Mouse (Mus musculus) stomach, postnatal 0 days (tissue): ENCODE measurements at regions not wholly inside any gene's neighbourhood (a gene's known extent, or its start where the extent isn't known, plus 50 kb on each side); places are given as distances from the start of the nearest gene placed in this dataset.

ENCODE experiments used
- CTCF ChIP-seq: IDR thresholded peaks from 2 replicates; pipeline ENCODE4 v1.5.1; 2016; ENCODE audit warnings: antibody characterized with exemption, low read depth, mild to moderate bottlenecking, moderate library complexity
- EP300 ChIP-seq: optimal IDR thresholded peaks from 2 replicates; pipeline ENCODE3; 2016; ENCODE audit warnings: antibody characterized with exemption

GRCm38 (mm10) chr2:161241665-161242064 is 132.8 kb upstream of the Chd6 start:
- no peak for TF ChIP-seq CTCF
- TF ChIP-seq EP300: no peak
